Mouse (Mus musculus) liver, embryonic 15.5 days (tissue): ENCODE data around the gene Casp7. TPM values are rescaled to one million over a fixed set of nuclear protein-coding genes. Genes with fewer than 3 reads are reported as not detected.
"Not testable (repeated sequence)": the region's sequence is repeated elsewhere in the genome, so short reads cannot be mapped to it uniquely, and the experiment has no call there.

Experiments used
- ATAC-seq: fragments of 200-750 bp; cut with Nextera tagmentation; 2 replicates; pipeline ENCODE4 v1.8.0; 2017; ENCODE audit warnings: moderate number of reproducible peaks, mild to moderate bottlenecking, moderate library complexity; ENCODE audit not compliant: insufficient read depth
- H3K27ac ChIP-seq: fragments of 300-500 bp; sonication (generic); replicated peaks from 2 replicates; pipeline ENCODE4 v1.5.1; 2015; ENCODE audit warnings: mild to moderate bottlenecking, inconsistent platforms
- H3K27me3 ChIP-seq: fragments of 300-500 bp; sonication (generic); 2 replicates; pipeline ENCODE4 v1.6.1; 2015; ENCODE audit warnings: mild to moderate bottlenecking, inconsistent platforms
- H3K36me3 ChIP-seq: fragments of 300-500 bp; sonication (generic); replicated peaks from 2 replicates; pipeline ENCODE4 v1.6.1; 2015; ENCODE audit warnings: moderate library complexity, mild to moderate bottlenecking, inconsistent platforms
- H3K4me1 ChIP-seq: fragments of 300-500 bp; sonication (generic); replicated peaks from 2 replicates; pipeline ENCODE4 v1.6.1; 2015; ENCODE audit warnings: inconsistent platforms
- H3K4me2 ChIP-seq: fragments of 300-500 bp; sonication (generic); 2 replicates; pipeline ENCODE4 v1.6.1; 2015; ENCODE audit warnings: moderate library complexity, mild to moderate bottlenecking, inconsistent platforms
- H3K4me3 ChIP-seq: fragments of 300-500 bp; sonication (generic); replicated peaks from 2 replicates; pipeline ENCODE4 v1.5.1; 2015; ENCODE audit warnings: mild to moderate bottlenecking, inconsistent platforms
- H3K9ac ChIP-seq: fragments of 300-500 bp; sonication (generic); 2 replicates; pipeline ENCODE4 v1.6.1; 2015; ENCODE audit warnings: moderate library complexity, mild to moderate bottlenecking, inconsistent platforms
- H3K9me3 ChIP-seq: fragments of 300-500 bp; sonication (generic); replicated peaks from 2 replicates; pipeline ENCODE4 v1.6.1; 2016; ENCODE audit warnings: inconsistent platforms
- WGBS: fragments of 180-500 bp; shearing (Covaris S2); methylation state at CpG from one replicate; pipeline ENCODE4 v1.1.7; 2015; ENCODE audit warnings: mixed read lengths; ENCODE audit not compliant: insufficient replicate concordance; 5-methylcytosine and 5-hydroxymethylcytosine counted together
- polyA plus RNA-seq: library from polyadenylated mRNA; unstranded; fragments of >200 nt; fragmentation: Nextera tagmentation; extraction: Ambion mirVana; gene quantifications from 2 replicates; pipeline ENCODE4 v1.2.1, GENCODE M21; 2015

The Casp7 gene
- polyA plus RNA-seq, result 12.7 and 13.0 TPM in 2 replicates

DNA sequence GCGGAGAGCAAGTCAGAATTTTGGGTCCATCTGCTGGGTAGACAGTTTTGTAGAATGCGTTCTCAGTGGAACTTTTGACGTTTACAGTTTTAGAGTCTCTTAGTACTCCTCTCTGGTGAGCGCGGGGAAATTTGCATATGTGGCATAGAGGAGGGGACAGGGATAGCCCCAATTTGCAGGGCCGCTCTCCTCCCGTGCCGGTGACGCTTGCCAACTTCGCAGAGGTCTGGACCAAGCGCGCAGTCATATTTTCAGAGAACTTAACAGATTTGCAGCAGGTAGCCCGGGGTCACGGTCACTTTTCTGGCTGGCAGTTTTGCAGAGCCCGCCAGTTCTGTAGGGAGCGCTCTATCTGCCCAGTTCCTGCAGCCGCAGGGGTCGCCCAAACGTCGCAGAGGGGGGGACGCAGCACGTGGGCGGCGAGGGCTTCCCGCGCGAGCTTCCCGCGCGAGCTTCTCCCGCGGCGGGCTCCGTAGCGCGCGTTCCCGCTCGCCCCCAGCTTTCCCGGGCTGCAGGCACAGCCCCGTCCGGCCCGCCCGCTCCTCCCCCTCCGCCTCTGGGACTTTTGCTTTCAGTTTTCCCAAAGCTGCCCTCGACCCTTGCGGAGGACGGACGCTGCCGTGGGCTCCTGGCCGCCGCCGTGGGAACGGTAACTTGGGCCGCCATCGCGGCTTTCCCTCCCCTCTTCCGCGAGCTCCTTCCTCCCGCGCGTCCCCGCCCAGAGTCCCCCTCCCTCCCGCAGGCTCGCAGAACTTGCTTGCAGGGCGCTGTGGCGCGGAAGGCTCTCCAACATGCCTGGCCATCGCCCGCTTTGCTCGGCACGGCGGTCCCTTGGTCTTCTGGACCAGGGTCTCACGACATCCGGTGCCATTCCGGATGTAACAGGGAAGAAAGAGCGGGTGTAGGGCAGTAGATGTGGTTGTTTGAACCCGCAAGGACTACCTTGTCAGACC is at the start of gene Casp7:
Casp7 (plus strand) TSS at position 461 of the 953 bp plus-strand sequence.
- Histone ChIP-seq H3K36me3 (no peaks in the 10 kb centered on the region), H3K4me3 (peak within 1 kb of the TSS; percentile 78), H3K9ac (peak within 1 kb of the TSS; percentile 80), H3K9me3 (no peaks in the 10 kb centered on the region), H3K27me3 (no peaks in the 10 kb centered on the region), H3K4me2 (peak within 1 kb of the TSS; percentile 98), H3K27ac (peak within 1 kb of the TSS; percentile 79), H3K4me1 (peaks cover 84% of the 10 kb centered on the region)
- peak; percentile 65 for ATAC-seq
- WGBS, result under 1% methylated on average over 78 of the region's 78 CpGs

DNA sequence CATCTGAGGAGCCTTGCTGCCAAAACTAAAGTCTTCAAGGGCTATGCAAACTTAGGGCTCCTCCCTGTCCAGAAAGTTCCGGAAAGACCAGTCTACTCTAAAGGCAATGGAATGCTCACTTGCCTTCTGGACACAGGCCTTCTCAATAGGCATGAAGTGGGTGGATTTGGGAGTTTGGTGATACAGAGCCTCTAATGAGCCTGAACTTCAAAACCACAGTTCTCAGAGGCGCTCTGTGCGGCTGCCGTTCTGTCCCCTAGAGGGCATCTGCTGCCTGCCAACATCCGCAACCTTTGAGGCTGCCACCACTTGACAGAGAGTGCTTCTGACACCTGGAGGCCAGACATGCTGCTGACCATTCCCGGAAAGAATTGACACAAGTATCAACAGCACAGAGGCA is 47.6 kb upstream of the Casp7 start:
- Histone ChIP-seq H3K27ac (no peak overlapping the region), H3K9me3 (no peaks in the 10 kb centered on the region), H3K27me3 (no peaks in the 10 kb centered on the region), H3K4me1 (no peaks in the 10 kb centered on the region), H3K4me3 (no peak overlapping the region), H3K4me2 (no peak overlapping the region), H3K36me3 (no peaks in the 10 kb centered on the region), H3K9ac (no peak overlapping the region)
- no peak for ATAC-seq
- 31% methylated on average over 6 of the region's 6 CpGs for WGBS

DNA sequence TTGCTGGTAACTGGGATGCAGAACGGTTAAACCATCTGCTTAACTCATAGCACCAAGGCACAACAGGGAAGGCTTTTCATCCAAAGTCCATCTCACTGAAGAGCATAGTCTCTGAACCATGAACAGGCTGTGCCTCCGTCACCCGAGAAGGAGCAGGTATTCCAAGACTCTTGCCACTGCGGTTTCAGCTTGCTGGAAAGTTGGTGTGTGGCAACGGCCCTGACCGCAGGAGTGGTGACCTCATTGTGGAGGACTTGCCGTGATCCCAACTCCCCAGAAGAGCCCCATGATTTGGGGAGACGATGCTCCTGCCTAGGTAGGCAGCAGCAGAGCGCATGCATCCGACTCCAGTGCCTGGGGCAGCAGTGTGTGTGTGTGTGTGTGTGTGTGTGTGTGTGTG is 43.2 kb upstream of the Casp7 start:
- 0 out of 2 replicates have a peak, but pooled peaks cover 6% of the 10 kb centered on the region for H3K27me3 ChIP-seq
- H3K9me3 ChIP-seq, result no peaks in the 10 kb centered on the region
- no peak overlapping the region for H3K4me2 ChIP-seq
- H3K4me1 ChIP-seq, result no peaks in the 10 kb centered on the region
- 68% methylated on average over 10 of the region's 10 CpGs for WGBS
- H3K27ac ChIP-seq, result no peak overlapping the region
- no peaks in the 10 kb centered on the region for H3K36me3 ChIP-seq
- no peak overlapping the region for H3K4me3 ChIP-seq
- no peak for ATAC-seq
- no peak overlapping the region for H3K9ac ChIP-seq

DNA sequence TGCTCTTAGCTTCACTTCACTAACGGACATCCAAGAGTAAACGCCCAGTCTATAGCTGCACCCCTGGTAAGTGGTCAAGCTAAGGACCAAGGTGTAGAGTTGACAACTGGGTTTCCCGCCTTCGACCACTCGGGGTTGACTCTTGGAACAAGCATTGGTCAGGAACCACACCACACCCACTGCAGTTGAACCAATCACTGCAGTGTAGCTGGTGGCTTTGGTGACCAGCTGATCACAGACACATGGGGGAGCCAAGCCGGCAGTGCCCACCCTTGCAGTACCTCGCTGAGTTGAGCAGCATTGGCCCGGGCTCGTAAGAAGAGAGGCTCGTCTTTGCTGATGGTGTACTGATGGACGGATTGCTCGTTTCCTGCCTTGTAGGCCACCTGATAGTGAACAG is 41.7 kb upstream of the Casp7 start:
- no peak for ATAC-seq
- H3K27ac ChIP-seq, result no peak overlapping the region
- H3K4me2 ChIP-seq, result no peak overlapping the region
- H3K9ac ChIP-seq, result no peak overlapping the region
- no peak overlapping the region for H3K4me3 ChIP-seq
- no peaks in the 10 kb centered on the region for H3K9me3 ChIP-seq
- 69% methylated on average over 12 of the region's 12 CpGs for WGBS
- no peaks in the 10 kb centered on the region for H3K36me3 ChIP-seq
- H3K4me1 ChIP-seq, result no peaks in the 10 kb centered on the region
- H3K27me3 ChIP-seq, result 0 out of 2 replicates have a peak, but pooled peaks cover 6% of the 10 kb centered on the region

DNA sequence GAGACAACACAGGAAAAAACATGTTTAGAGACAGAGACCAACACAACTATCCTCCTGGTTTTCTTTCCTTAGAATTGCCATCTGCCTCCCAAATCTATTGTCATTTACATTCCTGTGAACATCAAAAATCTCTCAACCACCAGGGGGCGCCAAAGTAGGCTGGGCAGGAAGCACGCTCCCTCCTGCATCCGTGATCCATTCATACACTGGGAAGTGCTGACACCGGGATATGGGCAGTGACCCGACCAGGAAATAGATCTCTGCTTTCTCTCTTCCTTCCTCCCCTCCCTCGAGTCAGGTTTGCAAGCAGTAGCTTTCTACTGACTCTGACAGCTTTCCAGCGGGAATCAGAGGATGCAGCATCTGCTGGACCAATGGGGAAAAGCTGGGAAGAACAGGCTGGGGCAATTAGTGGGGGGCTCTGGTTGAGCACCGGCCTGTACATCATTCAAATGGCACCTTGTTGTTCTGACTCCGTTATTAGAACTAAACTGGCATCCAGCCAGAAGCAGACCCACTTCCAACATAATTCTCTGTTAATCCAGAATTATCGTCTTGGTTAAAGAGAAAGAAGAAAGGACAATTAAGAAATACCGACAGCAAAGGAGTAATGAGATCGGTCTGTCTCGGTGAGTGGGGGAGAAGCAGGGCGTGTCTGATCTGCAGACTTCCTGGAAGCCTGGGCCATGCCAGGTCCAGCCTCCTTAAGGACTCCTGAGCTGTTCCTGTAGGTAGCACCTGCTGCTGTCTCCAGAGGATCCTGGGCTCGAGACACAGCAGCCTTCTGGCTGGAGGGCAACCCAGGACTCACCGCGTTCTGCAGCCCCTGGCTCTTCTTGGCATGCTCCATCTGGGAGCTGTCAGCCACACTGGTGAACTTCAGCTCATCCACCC is 40.2 kb upstream of the Casp7 start:
- Histone ChIP-seq H3K4me2 (no peak overlapping the region), H3K36me3 (no peaks in the 10 kb centered on the region), H3K4me1 (no peaks in the 10 kb centered on the region), H3K27me3 (0 out of 2 replicates have a peak, but pooled peaks cover 6% of the 10 kb centered on the region), H3K4me3 (no peak overlapping the region), H3K9ac (no peak overlapping the region), H3K27ac (no peak overlapping the region), H3K9me3 (no peaks in the 10 kb centered on the region)
- WGBS, result 32% methylated on average over 17 of the region's 17 CpGs
- no peak for ATAC-seq

DNA sequence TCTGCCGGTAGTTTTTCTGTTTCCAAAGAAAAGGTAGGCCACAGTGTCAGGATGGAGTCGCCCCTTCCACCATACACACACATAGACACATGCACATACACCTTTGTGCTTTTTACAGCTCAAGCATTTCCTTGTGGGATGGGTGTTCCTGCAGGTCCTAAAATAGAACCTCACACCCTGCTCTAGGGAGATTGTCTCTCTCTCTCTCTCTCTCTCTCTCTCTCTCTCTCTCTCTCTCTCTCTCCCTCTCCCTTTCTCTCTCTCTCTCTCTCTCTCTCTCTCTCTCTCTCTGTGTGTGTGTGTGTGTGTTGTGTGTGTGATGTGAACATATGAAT is 39.6 kb upstream of the Casp7 start:
- H3K4me3 ChIP-seq, H3K27me3 ChIP-seq, H3K36me3 ChIP-seq, H3K4me2 ChIP-seq, H3K27ac ChIP-seq, H3K4me1 ChIP-seq, H3K9ac ChIP-seq, H3K9me3 ChIP-seq, ATAC-seq: not testable (repeated sequence)
- WGBS, result 64% methylated on average over 2 of the region's 2 CpGs

DNA sequence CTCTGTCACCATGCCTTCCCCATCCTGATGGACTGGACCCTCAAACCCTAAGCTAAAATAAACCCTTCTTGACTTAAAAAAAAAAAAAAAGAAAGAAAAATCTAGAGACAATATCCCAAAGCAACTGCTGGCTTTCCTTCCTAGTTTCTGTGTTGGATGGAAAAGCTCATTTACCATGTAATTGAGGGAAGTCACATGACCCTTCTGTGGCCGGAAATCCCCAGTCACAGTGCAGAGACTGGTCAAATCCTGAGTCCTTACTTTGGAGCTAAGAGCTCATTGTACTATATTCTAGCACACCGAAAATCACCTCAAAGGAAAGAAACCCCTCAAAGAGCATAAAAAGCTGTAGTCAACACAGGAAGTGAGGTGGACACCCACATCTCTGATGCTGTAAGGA is 38.0 kb upstream of the Casp7 start:
- Histone ChIP-seq H3K9me3 (no peaks in the 10 kb centered on the region), H3K27ac (no peak overlapping the region), H3K4me2 (no peak overlapping the region), H3K9ac (no peak overlapping the region), H3K4me1 (no peaks in the 10 kb centered on the region), H3K27me3 (0 out of 2 replicates have a peak, but pooled peaks cover 6% of the 10 kb centered on the region), H3K36me3 (no peaks in the 10 kb centered on the region), H3K4me3 (no peak overlapping the region)
- WGBS, result 24% methylated on average over 2 of the region's 2 CpGs
- ATAC-seq, result no peak

- Histone ChIP-seq H3K36me3 (no peaks in the 10 kb centered on the region), H3K4me1 (no peaks in the 10 kb centered on the region), H3K4me2 (no peak overlapping the region), H3K9me3 (no peaks in the 10 kb centered on the region), H3K27ac (no peak overlapping the region), H3K4me3 (no peak overlapping the region), H3K9ac (no peak overlapping the region), H3K27me3 (no peaks in the 10 kb centered on the region)
- 55% methylated on average over 15 of the region's 15 CpGs for WGBS
- ATAC-seq, result no peak
Observed at GRCm38 (mm10) chr19:56363721-56364460, 33.0 kb upstream of the Casp7 start.

DNA sequence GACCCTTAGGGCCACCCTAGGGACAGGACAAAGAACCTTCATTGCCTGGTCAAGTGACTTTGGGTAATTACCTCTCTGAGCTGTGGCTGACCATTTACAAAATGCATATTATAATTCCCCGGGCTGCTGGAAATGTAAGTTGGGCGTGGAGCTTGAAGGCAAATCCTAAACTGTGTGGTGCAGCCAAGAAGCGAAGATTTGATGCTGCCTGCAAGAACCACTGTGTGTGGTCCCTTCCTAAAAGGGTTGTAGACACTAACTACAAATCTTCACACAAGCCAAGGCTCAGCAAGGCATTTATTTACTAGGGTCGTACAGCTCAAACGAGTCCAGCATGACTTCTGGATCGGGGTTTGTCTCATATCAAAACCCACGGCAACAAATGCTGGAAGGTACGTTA is 32.4 kb upstream of the Casp7 start:
- Histone ChIP-seq H3K4me2 (no peak overlapping the region), H3K9me3 (no peaks in the 10 kb centered on the region), H3K9ac (no peak overlapping the region), H3K4me3 (no peak overlapping the region), H3K27me3 (no peaks in the 10 kb centered on the region), H3K4me1 (no peaks in the 10 kb centered on the region), H3K27ac (no peak overlapping the region), H3K36me3 (no peaks in the 10 kb centered on the region)
- 76% methylated on average over 8 of the region's 8 CpGs for WGBS
- no peak for ATAC-seq

GRCm38 (mm10) chr19:56366168-56366567 is 30.8 kb upstream of the Casp7 start:
- WGBS, result 63% methylated on average over 11 of the region's 11 CpGs
- Histone ChIP-seq H3K27me3 (no peaks in the 10 kb centered on the region), H3K27ac (no peak overlapping the region), H3K4me2 (no peak overlapping the region), H3K9ac (no peak overlapping the region), H3K4me3 (no peak overlapping the region), H3K36me3 (no peaks in the 10 kb centered on the region), H3K9me3 (no peaks in the 10 kb centered on the region), H3K4me1 (peaks cover 3% of the 10 kb centered on the region)
- no peak for ATAC-seq
